Mouse (Mus musculus) adrenal gland (tissue): ENCODE measurements around the gene Usp54.

Source experiments
- intact Hi-C: fragments of 180-260 bp; cut with DNase I; formaldehyde crosslinking; loops from one replicate; pipeline ENCODE4 v1.15.1; 2025
- long read RNA-seq, 2 experiments: library from polyadenylated mRNA; unstranded; transcript quantifications; one replicate each; pipeline ENCODE4 v2.0.0; 2020; ENCODE audit warnings: borderline replicate concordance in 1 of 2; ENCODE audit not compliant: insufficient replicate concordance in 1 of 2

Gene Usp54
- long read RNA-seq, experiment 1, partial matches to known transcripts = 1 of 2 reads
- long read RNA-seq, experiment 1, other reads (novel, unspliced or antisense) = 1 of 2 reads
- long read RNA-seq, experiment 2, partial matches to known transcripts = 1 of 6 reads
- long read RNA-seq, experiment 2, other reads (novel, unspliced or antisense) = 5 of 6 reads

- intact Hi-C loops = no loop called here
These were observed at the start of gene Usp54 for GRCm38 (mm10) chr14:20640644-20641437. Usp54 (minus strand) TSS chr14:20641063.

- intact Hi-C loops = no loop called here
These were observed 48.1 kb upstream of the Usp54 start for GRCm38 (mm10) chr14:20689009-20689408.

DNA sequence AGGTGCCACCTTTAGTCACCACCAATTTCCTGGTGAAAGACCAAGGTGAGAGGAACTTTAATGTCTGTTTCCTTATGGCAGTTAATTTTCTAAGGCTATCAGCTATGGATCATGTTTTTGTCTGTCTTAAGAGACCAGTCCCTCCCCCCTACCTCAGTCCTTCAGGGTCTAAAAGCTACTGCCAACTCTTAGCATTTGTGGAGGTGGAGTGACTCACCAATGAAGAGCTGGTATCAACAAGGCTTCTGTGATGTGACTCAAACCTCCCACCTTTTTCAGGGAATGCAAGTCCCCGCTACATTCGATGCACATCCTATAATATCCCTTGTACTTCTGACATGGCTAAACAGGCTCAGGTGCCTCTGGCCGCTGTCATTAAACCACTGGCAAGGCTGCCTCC is 45.7 kb upstream of the Usp54 start:
- intact Hi-C loops = no loop called here

DNA sequence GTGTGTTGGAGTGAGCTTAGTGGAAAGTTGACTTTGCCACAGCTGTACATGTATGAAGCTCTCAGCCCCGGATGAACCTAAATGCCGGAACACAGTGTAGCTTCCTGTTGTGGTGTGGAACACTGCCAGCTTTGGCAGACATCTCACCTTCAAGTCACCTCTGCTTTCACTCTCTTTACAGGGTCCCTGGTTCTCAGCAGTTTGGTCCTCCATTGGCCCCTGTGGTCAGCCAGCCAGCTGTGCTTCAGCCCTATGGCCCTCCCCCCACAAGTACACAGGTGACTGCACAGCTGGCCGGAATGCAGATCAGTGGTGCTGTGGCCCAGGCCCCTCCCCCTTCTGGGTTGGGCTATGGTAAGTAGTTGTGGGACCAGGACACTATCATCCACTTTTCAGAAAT is 41.6 kb upstream of the Usp54 start:
- intact Hi-C loops = no loop called here

- intact Hi-C loops = no loop called here
These were observed 40.9 kb upstream of the Usp54 start for GRCm38 (mm10) chr14:20681742-20682141.

GRCm38 (mm10) chr14:20677906-20678305 is 37.0 kb upstream of the Usp54 start:
- intact Hi-C loops = no loop called here

- intact Hi-C loops = no loop called here
These were observed 33.4 kb upstream of the Usp54 start, which contains the start of gene Sec24c for GRCm38 (mm10) chr14:20674064-20674833. Sec24c (plus strand) TSS chr14:20674308.

DNA sequence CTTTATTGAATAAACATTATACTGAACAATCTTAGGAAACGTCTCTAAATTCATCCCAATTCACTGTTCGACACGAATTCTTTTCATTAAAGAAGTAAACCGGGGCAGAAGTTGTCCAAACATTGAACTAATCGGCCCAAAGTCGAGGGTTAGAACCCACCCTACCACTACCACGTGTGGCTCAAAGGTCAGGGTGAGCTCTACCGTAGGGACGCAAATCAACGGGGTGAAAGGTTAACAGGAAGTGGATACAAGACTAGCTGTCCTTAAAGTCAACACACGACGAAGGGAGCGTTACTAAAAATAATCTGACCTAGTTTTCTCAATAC is 32.8 kb upstream of the Usp54 start:
- intact Hi-C loops = no loop called here

- intact Hi-C loops = no loop called here
These were observed 32.1 kb upstream of the Usp54 start for GRCm38 (mm10) chr14:20672990-20673389.

DNA sequence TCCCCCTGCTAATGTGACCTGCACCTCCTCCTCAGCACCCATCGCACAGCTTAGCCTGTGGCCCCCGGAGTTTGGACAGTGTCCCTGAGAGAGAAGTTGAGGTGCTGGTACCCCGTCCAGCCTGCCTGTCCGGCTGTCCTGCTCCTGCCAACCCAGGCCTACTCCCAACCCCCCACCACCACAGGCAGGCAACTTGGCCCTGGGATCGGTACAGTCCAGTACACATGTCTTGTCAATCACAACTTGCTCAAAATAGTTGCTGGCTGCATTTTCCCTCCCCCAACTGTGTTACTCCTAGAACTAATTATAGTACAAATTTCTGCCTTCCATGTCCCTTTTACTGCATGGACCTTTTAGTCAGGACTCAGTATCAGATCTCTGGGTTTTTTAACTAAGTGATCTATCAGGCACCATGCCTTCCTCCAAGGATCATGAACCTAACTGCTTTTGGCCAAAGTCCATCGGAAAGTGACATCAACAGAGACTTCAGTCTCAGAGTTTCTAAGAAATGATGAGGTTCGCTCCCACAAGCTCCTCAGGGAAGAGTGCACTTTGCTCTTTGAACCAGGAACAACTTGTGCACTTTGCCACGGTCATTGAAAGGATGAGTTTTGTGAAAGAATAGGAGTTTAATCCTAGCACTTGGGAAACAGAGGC is 27.4 kb upstream of the Usp54 start, which contains the start of gene Synpo2l:
TSS of gene Synpo2l (minus strand) at position 201 of the 657 bp plus-strand sequence.
- intact Hi-C loops = no loop called here

DNA sequence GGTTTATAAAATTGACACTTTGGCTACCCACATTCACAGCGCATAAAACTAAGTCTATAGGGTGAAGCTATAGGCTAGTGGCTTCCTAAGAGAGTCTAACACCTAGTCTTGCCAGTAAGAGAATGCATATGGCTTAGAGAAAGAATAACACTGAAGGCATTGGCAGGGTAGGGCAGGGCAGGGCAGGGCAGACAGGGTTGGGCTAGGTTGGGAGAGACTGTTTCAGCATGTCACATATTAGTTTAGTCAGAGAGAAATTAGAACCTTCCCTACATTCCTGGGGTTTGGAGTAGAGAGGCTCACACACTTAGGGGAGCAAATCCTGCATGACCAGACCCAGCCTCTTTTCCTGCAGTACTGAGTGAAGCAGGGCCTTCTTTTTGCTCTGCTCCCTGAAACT is 26.6 kb upstream of the Usp54 start:
- intact Hi-C loops = no loop called here

GRCm38 (mm10) chr14:20664436-20664835 is 23.6 kb upstream of the Usp54 start:
- intact Hi-C loops = no loop called here

GRCm38 (mm10) chr14:20663601-20664000 is 22.7 kb upstream of the Usp54 start:
- intact Hi-C loops = no loop called here

DNA sequence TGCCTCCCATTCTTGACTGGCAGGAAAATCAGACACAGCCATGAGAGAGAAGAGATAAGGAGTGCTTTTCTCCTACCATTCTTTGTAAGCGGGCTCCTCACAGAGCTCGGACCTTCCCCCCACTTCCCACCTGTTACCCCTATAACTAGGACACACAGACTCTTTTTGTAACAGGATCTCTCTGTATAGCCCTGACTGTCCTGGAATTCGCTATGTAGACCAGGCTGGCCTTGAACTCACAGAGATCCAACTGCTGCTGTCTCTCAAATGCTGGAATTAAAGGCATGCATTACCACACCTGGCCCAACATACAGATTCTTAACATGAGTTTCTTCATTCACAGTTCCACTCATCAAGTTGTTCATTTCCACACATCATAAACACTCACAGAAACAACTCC is 21.9 kb upstream of the Usp54 start:
- intact Hi-C loops = no loop called here

GRCm38 (mm10) chr14:20661661-20662331 is 20.9 kb upstream of the Usp54 start:
- intact Hi-C loops = loop anchor here (1.0 kb wide), 2 partner anchors 17 to 85 kb away; no protein-coding TSS in a partner anchor

- intact Hi-C loops = loop anchor here (1.0 kb wide), 2 partner anchors 17 to 85 kb away; no protein-coding TSS in a partner anchor
These were observed 20.2 kb upstream of the Usp54 start for GRCm38 (mm10) chr14:20660827-20661660.

GRCm38 (mm10) chr14:20659687-20660086 is 18.8 kb upstream of the Usp54 start:
- intact Hi-C loops = no loop called here

DNA sequence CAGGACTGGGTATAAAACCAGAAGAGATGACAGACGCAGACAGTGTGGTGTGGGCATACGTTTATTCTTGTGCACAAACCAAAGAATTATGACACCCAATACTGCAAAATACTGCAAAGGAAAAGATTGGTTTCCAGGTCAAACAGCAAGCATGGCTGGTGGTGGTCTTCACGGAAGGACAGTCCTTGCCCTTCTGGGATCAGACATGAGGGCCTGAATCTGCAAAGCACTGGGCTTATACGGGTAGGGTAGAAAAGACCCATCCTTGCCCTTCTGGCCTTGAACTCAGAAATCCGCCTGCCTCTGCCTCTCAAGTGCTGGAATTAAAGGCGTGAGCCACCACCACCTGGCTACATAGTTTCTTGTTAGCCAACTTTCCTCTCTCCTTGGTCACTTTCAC is 18.0 kb upstream of the Usp54 start:
- intact Hi-C loops = no loop called here

- intact Hi-C loops = no loop called here
These were observed 17.5 kb upstream of the Usp54 start for GRCm38 (mm10) chr14:20658326-20658725.

GRCm38 (mm10) chr14:20656361-20656760 is 15.5 kb upstream of the Usp54 start, which contains the start of gene Myoz1:
Myoz1 (minus strand) TSS chr14:20656540.
- intact Hi-C loops = no loop called here
